9 mouse cellular contexts compared by ENCODE assay signal in genomic region chr2:165820073-165820472, GRCm38 (mm10).
DNase-seq lines count a peak whose midpoint lies in the region; ATAC-seq lines count a peak whose summit lies in the region.
"Had no signal": no experiment of that assay in that cellular context is flagged by ENCODE, and none has a peak within 500 bp of the region (broad histone marks: within the 10 kb centered on the region; RNA-seq: fewer than 3 reads in every experiment).

No protein-coding gene starts in this region.

- peaks cover 36% of the 10 kb centered on the region for H3K4me1 ChIP-seq in heart, embryonic 16.5 days (ENCODE audit: control insufficient read depth, insufficient read depth, low read length)
- H3K4me1 ChIP-seq in midbrain, embryonic 14.5 days (ENCODE audit: control insufficient read depth, insufficient read depth, low read length): no peaks in the 10 kb centered on the region
- H3K4me1 ChIP-seq in midbrain, embryonic 16.5 days (ENCODE audit: control insufficient read depth, insufficient read depth, low read length): no peaks in the 10 kb centered on the region; the same call in 1 of the 2 replicates
- peaks cover 3% of the 10 kb centered on the region; the same call in 1 of the 2 replicates for H3K4me1 ChIP-seq in hindbrain, embryonic 16.5 days (ENCODE audit: control insufficient read depth, insufficient read depth, low read depth, low read length)

- peaks cover 30% of the 10 kb centered on the region for H3K36me3 ChIP-seq in heart, embryonic 16.5 days (ENCODE audit: control insufficient read depth, insufficient read depth)
- peaks cover 89% of the 10 kb centered on the region for H3K36me3 ChIP-seq in midbrain, embryonic 14.5 days (ENCODE audit: control insufficient read depth, insufficient read depth, low read length)
- H3K36me3 ChIP-seq in midbrain, embryonic 16.5 days (ENCODE audit: control insufficient read depth, insufficient read depth, low read length): peaks cover 14% of the 10 kb centered on the region
- H3K36me3 ChIP-seq in hindbrain, embryonic 16.5 days (ENCODE audit: control insufficient read depth, insufficient read depth, low read length): peaks cover 10% of the 10 kb centered on the region

- H3K27me3 ChIP-seq in heart, embryonic 16.5 days (ENCODE audit: control insufficient read depth, insufficient read depth, low read length): no peaks in the 10 kb centered on the region
- H3K27me3 ChIP-seq in midbrain, embryonic 14.5 days (ENCODE audit: control insufficient read depth, insufficient read depth, low read length): no peaks in the 10 kb centered on the region
- H3K27me3 ChIP-seq in midbrain, embryonic 16.5 days (ENCODE audit: control insufficient read depth, insufficient read depth, low read depth, low read length): no peaks in the 10 kb centered on the region
- no peaks in the 10 kb centered on the region for H3K27me3 ChIP-seq in hindbrain, embryonic 16.5 days (replicated peaks; ENCODE audit: control insufficient read depth, insufficient read depth, low read length)

- peak overlapping the region; percentile 38; the same call in 1 of the 2 replicates for H3K9ac ChIP-seq in heart, embryonic 16.5 days (ENCODE audit: low read length)
- no peak overlapping the region for H3K9ac ChIP-seq in midbrain, embryonic 14.5 days (replicated peaks; ENCODE audit: low read length)
- no peak overlapping the region for H3K9ac ChIP-seq in midbrain, embryonic 16.5 days (ENCODE audit: low read depth, low read length)
- no peak overlapping the region for H3K9ac ChIP-seq in hindbrain, embryonic 16.5 days (ENCODE audit: low read depth, low read length)

- ATAC-seq in heart, embryonic 16.5 days (replicated peaks; ENCODE audit: extremely low read depth, insufficient read depth, low FRiP score): no peak
- ATAC-seq in midbrain, embryonic 14.5 days (ENCODE audit: low FRiP score, low TSS enrichment): no peak
- ATAC-seq in midbrain, embryonic 16.5 days: no peak
- ATAC-seq in hindbrain, embryonic 16.5 days: 0 out of 2 replicates have a peak, but pooled peaks have one; percentile 22

- no peaks in the 10 kb centered on the region for H3K9me3 ChIP-seq in heart, embryonic 16.5 days (replicated peaks; ENCODE audit: control insufficient read depth, low read length)
- H3K9me3 ChIP-seq in midbrain, embryonic 14.5 days (ENCODE audit: control insufficient read depth, low read length): no peaks in the 10 kb centered on the region
- H3K9me3 ChIP-seq in midbrain, embryonic 16.5 days (replicated peaks; ENCODE audit: control insufficient read depth, low read length, poor library complexity, severe bottlenecking): no peaks in the 10 kb centered on the region
- no peaks in the 10 kb centered on the region for H3K9me3 ChIP-seq in hindbrain, embryonic 16.5 days (ENCODE audit: control insufficient read depth, low read length)
- H3K9me3 ChIP-seq: G1E had no signal

- WGBS in heart, embryonic 16.5 days: 67% methylated on average over 3 of the region's 3 CpGs
- 94% methylated on average over 3 of the region's 3 CpGs for WGBS in midbrain, embryonic 14.5 days
- 80% methylated on average over 3 of the region's 3 CpGs for WGBS in midbrain, embryonic 16.5 days
- 84% methylated on average over 3 of the region's 3 CpGs for WGBS in hindbrain, embryonic 16.5 days

- no peak overlapping the region for H3K4me3 ChIP-seq in heart, embryonic 16.5 days (ENCODE audit: low read length)
- H3K4me3 ChIP-seq in midbrain, embryonic 14.5 days (replicated peaks; ENCODE audit: low read depth, low read length): no peak overlapping the region
- H3K4me3 ChIP-seq in midbrain, embryonic 16.5 days (ENCODE audit: low read depth, low read length): no peak overlapping the region
- no peak overlapping the region for H3K4me3 ChIP-seq in hindbrain, embryonic 16.5 days (ENCODE audit: low read length)
- H3K4me3 ChIP-seq: myocyte had no signal

- no peak for DNase-seq in heart, postnatal 4 days
- no peak for DNase-seq in midbrain, embryonic 14.5 days
- no peak for DNase-seq in lung, adult 18-20 months
- no peak for DNase-seq in testis, postnatal 10 days (ENCODE audit: low spot score)

- H3K4me2 ChIP-seq in heart, embryonic 16.5 days (ENCODE audit: low read depth, low read length): no peak overlapping the region
- H3K4me2 ChIP-seq in midbrain, embryonic 14.5 days (ENCODE audit: low read length): no peak overlapping the region
- H3K4me2 ChIP-seq in midbrain, embryonic 16.5 days (ENCODE audit: low read length): no peak overlapping the region
- no peak overlapping the region for H3K4me2 ChIP-seq in hindbrain, embryonic 16.5 days (ENCODE audit: low read length)

- H3K27ac ChIP-seq in heart, embryonic 16.5 days (ENCODE audit: low read length): peak overlapping the region; percentile 41; the same call in 1 of the 2 replicates
- H3K27ac ChIP-seq in midbrain, embryonic 14.5 days (replicated peaks; ENCODE audit: low read depth, low read length): 0 out of 2 replicates have a peak overlapping the region, but pooled peaks have one; percentile 16
- no peak overlapping the region for H3K27ac ChIP-seq in midbrain, embryonic 16.5 days (ENCODE audit: low read length)
- H3K27ac ChIP-seq in hindbrain, embryonic 16.5 days (ENCODE audit: low read depth, low read length): peak overlapping the region; percentile 51
